Mouse (Mus musculus): ENCODE data around the gene Sh3gl3.
A peak's percentile ranks its signal among the peaks of the same experiment; 100 is the strongest.

Gene Sh3gl3

DNA sequence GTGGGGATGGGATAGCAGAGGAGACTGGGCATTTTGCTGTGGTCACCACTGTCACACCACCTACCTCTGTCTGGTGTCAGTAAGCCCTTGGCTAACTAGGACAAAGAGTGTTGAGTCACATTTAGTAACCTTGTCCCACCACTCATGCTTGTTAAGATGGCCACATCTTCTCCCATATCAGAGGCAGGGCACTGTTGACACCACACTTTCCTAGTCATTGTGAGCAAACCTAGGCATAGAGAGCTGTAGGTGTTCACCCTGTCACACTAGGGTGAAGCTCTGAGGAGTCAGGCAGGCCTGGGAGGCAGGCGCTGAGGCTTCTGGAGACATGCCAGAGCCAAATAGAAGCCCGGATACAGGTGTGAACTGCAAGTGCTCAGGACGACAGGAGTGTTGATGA, at the start of gene Sh3gl3:
Gene Sh3gl3 (plus strand): TSS at position 301 of the 400 bp plus-strand sequence.
- DNase-seq: no peak

GRCm38 (mm10) chr7:82138196-82138595, 35.4 kb upstream of the Sh3gl3 start:
- DNase-seq: no peak

- no peak for DNase-seq
These were observed 26.5 kb upstream of the Sh3gl3 start for GRCm38 (mm10) chr7:82147151-82147550.

DNA sequence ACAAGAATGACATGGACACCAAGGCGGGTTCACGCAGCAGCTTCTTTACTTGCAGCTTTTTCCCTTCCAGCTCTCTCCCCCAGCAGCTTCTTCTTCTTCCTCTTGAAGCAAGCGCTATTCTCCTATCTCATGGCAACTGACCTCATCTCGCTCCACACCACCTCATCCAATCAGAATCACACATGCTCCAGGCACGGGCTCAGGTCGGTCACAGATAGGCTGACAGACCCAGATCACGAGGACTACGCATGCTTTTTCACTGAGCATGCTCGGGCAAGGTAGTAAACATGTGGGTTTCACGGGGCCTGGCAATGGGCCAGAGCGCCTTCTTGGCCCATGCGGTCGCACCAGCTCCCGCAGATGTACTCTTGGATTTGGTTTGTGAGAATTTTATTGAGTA, 9.0 kb upstream of the Sh3gl3 start:
- no peak for DNase-seq

DNA sequence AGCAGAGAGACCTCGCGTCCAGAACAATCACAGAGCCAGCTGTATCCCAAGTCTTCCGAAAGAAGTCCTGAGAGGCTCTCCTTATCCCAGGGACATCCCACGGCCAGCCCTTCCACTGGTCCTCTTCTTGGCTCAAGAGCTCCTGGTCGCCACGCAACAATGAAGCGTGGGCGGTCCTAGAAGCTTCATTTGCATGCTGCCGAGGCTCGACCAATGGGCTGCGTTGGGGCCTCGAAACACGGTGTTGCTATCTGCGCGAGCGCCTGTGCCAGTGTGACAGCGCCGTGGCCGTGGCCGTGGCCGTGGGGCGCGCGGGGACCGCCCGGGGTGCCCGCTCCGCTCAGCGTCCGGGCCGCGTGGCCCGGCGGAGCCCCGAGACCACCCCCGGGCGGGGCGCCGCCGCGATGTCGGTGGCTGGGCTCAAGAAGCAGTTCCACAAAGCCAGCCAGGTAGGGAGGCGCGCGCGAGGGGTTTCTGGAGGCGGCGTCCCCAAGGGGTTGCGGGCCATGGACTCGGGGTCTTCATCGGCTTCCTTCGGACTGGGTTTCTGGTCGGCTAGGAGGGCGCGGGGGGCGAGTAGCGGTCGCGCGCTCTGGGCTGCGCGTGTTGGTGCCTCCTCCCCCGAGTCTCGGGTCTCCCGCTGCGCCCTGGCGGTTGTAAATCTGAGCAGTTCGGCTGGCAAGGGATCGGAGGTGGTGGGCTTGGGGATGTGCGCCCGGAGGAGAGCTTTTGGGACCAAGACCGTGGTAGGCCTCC, 1.1 kb downstream of the Sh3gl3 start:
- DNase-seq: peak; percentile 80

GRCm38 (mm10) chr7:82175327-82175721, 1.7 kb downstream of the Sh3gl3 start:
- DNase-seq: no peak

DNA sequence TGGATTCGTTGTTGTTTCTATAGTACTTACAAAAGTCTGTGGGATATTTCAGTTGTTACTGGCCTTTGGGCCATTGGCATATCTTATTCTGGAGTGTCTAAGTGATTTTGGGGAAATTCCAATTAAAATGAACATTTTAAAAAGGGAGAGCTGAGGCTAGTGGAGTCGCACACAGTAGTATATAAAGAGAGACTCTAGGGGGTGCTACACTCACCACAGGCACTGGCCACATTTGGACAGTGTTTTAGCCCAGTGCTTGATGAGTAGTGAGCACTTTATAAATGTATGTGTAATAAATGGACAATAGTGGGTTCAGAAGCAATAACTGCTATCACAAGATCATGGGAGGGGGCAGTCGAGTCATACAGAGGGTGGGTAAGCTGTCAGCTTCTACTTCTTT, 2.6 kb downstream of the Sh3gl3 start:
- DNase-seq: no peak

GRCm38 (mm10) chr7:82177336-82177735, 3.7 kb downstream of the Sh3gl3 start:
- DNase-seq: no peak

- no peak for DNase-seq
These were observed 7.3 kb downstream of the Sh3gl3 start for GRCm38 (mm10) chr7:82180919-82181318.

GRCm38 (mm10) chr7:82182781-82183180, 9.1 kb downstream of the Sh3gl3 start:
- DNase-seq: no peak

DNA sequence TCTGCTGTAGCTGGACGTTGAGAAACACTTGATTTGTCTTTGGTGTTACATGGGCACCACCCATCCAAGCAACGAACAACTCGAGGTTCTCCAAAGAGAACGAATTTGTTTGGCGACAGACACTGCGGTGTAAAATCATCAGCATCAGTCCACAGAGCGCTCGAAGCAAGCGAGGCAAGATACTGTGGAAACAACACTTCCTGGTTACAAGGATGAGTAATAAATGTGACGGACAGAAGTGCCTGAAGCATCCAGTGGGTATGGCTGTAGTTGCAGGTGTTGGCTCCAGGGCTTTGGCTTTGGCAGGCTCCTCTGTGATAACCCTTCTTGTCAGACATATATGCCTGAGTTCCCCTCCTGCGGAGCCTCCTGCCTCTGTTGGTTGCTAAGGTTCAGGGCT, 18.0 kb downstream of the Sh3gl3 start:
- no peak for DNase-seq

GRCm38 (mm10) chr7:82192512-82192911, 18.9 kb downstream of the Sh3gl3 start:
- no peak for DNase-seq

DNA sequence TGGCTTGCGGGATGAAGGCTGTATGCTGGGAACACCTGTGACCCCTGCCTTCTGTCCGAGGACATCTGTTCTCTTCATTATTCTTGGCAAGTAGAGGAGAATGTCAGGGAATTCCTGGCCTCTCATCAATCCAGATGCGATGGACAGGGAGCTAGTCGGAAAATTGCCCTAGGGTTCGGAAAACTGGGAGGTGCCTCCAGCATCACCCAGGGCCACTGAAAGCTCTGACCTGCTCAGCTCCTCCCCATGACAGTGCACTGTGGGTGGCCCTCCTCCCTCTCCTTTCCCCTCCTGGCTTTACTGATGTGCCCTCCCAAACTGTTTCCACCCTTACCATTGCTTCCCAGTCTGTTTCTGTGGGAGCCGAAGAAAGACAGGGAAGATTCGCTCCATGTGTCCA, 29.5 kb downstream of the Sh3gl3 start:
- DNase-seq: no peak

- no peak for DNase-seq
These were observed 30.6 kb downstream of the Sh3gl3 start for GRCm38 (mm10) chr7:82204014-82204784.

GRCm38 (mm10) chr7:82204975-82205374, 31.3 kb downstream of the Sh3gl3 start:
- DNase-seq: no peak

DNA sequence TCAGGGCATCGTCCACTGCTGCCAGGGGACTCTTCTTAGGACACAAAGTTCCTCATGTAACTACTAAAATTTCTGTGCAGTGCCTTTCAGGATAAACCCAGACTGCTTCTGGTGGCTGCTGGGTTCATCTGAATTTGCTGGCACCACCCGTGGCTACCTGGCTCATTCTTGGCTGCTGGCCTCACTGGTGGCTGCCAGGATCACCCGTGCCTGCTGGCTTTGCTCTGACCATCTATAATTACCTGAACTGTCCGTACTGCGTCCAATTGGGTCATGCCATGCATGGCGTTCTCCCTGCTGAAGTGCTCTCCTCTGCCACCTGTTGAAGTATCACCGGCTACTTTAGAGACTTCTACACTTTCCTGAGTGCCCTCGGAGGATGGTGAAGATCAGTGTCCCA, 33.1 kb downstream of the Sh3gl3 start:
- DNase-seq: peak; percentile 86

DNA sequence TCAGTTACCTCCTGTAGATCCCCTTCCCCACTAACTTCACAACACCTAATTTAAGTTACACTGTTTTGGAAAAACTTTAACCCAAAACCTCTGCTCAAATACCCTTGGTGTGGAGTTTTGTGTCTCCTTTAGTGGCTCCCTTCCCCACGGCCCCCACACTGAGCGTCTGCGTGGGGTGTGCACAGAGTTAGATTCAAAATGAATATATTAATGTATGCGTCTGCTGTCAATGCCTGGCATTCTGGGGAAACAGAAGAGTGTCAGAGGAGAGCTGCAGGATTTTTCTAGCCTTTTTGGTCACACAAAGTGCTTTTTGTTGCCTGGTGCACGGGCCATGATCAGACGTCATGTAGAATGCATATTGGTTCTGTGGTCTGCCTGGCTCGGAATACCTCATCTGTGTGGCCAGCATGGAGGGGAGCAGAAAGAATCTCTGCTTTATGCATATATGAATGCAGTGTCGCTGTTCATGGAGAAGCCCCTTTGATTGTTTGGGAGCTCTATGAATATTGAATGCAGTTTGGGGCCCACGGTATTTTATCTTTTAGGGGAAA, 47.8 kb downstream of the Sh3gl3 start:
- DNase-seq: no peak

DNA sequence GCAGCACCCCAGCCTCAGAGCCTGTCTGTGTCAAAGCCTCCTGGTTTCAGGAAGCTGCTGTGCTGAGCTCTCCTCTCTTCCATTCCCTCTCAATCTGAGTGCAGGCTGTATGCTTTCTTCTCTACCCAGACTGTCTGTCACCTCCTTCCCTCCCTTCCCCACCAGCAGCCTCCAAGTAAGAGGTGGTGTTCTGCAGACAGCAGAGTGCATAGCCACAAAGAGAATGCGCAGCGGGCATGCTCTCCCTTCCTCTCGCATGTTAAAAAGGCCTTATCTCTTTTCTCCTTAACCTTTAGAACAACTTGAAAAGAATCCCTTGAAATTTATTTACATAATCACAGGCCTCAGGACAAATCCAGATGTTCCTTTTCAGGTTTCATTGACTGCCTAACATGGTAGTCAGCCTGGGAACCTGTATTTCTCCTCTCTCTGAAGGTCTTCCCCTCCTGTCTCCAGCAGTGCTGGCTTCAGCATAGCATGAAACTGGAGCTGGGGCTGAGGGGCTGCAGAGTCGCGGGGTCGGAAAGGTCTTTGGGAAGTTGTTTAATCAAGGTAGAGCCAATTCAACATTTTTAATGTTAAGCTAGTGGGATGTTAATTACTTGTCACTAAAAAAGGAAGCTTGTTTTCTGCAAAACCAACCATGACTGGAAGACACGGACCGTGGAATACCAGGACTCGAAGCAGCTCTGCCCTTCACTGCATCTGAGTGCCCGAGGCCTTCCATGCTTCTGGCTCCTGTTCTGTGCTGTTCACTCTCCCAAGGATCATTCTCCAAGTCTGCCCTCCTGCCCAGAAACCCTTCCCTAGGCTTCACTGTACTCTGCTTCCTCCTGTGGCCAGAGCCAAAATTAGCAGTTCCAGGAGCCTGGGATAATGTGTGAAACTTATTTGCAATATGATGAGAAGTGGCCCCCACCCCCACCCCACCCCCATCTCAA, 50.5 kb downstream of the Sh3gl3 start:
- no peak for DNase-seq

DNA sequence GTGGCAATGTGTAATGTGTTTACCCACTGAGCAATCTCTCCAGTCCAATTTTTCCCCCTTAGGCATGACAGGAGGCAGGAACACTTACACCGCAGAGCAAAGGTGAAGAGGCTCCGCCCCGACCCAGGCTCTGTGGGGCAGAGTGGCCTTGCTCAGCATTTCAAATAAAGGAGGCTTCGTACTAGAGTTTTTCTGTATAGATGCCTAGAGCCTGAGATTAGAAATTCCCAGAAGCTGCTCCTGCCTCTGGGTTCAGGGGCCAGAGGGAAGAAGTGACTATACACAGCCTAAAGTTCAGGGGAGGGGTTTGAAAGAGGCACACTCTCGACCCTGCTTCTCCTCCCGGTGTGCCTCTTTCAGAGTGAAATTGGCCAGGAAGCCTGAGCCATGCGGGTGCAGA, 59.6 kb downstream of the Sh3gl3 start:
- DNase-seq: no peak

- DNase-seq: no peak
These were observed 60.6 kb downstream of the Sh3gl3 start for GRCm38 (mm10) chr7:82234010-82234897.

GRCm38 (mm10) chr7:82234898-82235290, 61.3 kb downstream of the Sh3gl3 start:
- DNase-seq: no peak

DNA sequence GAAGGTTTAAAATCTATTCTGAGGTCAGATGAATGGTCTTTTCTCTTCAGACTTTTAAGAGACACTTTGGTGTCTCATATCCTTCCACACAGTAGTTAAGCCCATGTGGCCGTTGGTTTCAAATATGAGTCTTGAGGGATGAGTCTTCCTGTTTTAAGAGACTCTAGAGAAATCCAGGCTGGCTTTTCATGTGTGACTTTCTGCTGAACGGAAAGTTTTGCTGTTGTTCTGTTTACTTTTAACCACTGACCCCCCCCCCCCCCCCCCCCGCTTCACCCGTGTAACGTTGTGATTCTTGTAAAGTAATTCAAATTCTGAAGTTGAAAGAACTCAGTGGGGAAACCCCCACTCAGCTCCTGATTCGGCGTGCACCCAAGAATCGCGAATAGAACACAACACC, 61.8 kb downstream of the Sh3gl3 start:
- DNase-seq: no peak

Data from cerebellum, adult 11-12 months (tissue).